Mouse (Mus musculus) embryonic facial prominence, embryonic 10.5 days (tissue): Measurements from ENCODE around the gene Tmem145. TPM values are rescaled to one million over a fixed set of nuclear protein-coding genes. Genes with fewer than 3 reads are reported as not detected.
"Not testable (repeated sequence)": the region's sequence is repeated elsewhere in the genome, so short reads cannot be mapped to it uniquely, and the experiment has no call there.

Experiments used
- DNase-seq: peaks from one replicate; pipeline ENCODE4 v3.0.0-alpha.2; 2017; ENCODE audit warnings: low spot score
- H3K27ac ChIP-seq: fragments of 300-500 bp; sonication (generic); replicated peaks from 2 replicates; pipeline ENCODE4 v1.5.1; 2016; ENCODE audit warnings: mild to moderate bottlenecking
- H3K27me3 ChIP-seq: fragments of 300-500 bp; sonication (generic); replicated peaks from 2 replicates; pipeline ENCODE4 v1.6.1; 2016; ENCODE audit warnings: low read depth, mild to moderate bottlenecking; ENCODE audit not compliant: poor library complexity, severe bottlenecking
- H3K36me3 ChIP-seq: fragments of 300-500 bp; sonication (generic); replicated peaks from 2 replicates; pipeline ENCODE4 v1.6.1; 2016; ENCODE audit warnings: mild to moderate bottlenecking, moderate library complexity
- H3K4me1 ChIP-seq: fragments of 300-500 bp; sonication (generic); 2 replicates; pipeline ENCODE4 v1.6.1; 2016
- H3K4me3 ChIP-seq: fragments of 300-500 bp; sonication (generic); 2 replicates; pipeline ENCODE4 v1.5.1; 2016; ENCODE audit warnings: mild to moderate bottlenecking, moderate library complexity
- H3K9me3 ChIP-seq: fragments of 300-500 bp; sonication (generic); 2 replicates; pipeline ENCODE4 v1.6.1; 2016; ENCODE audit warnings: mild to moderate bottlenecking
- WGBS: fragments of 180-500 bp; shearing (Covaris S2); methylation state at CpG from one replicate; pipeline ENCODE4 v1.1.7; 2016; 5-methylcytosine and 5-hydroxymethylcytosine counted together
- polyA plus RNA-seq: library from polyadenylated mRNA; unstranded; fragments of >200 nt; fragmentation: Nextera tagmentation; extraction: Ambion mirVana; gene quantifications from 2 replicates; pipeline ENCODE4 v1.2.1, GENCODE M21; 2016

Gene Tmem145
- polyA plus RNA-seq, result 0.85 and 1.0 TPM in 2 replicates

DNA sequence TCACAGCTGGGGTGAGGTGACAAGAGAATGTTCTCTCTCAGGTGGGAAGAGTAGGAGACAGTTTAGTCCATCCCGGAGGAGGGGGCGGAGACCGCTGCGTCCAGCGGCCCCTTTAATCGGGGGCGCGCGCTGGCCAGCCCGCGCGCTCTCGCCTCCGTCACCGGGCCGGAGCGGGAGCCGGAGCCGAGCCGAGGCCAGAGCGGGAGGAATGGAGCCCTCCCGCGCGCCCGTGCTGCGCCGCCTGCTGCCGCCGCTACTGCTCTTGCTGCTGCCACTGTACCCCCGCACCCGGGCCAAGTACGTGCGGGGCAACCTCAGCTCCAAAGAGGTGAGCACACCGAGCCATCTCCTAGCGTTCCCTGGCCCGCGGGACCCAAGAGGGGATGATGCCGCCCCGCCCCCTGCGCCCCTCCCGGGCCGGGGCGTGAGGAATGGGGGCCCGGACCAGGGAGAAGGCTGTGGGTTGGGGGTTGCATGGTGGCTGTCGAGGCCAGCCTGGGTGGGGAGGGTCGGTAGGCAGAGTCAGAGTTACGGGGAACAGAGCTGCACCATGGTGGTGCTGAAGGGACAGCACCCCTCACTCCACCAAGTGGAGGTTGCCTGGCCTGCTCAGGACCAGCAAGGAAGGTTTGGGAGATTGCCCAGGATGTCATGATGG lies at the start of gene Tmem145:
Tmem145 (plus strand) TSS at position 151 of the 658 bp plus-strand sequence.
- DNase-seq, result peak; percentile 85
- WGBS, result under 1% methylated on average over 47 of the region's 47 CpGs
- peaks cover 18% of the 10 kb centered on the region for H3K4me1 ChIP-seq
- H3K27ac ChIP-seq, result peak within 1 kb of the TSS; percentile 63
- peaks cover 68% of the 10 kb centered on the region for H3K27me3 ChIP-seq
- no peaks in the 10 kb centered on the region for H3K36me3 ChIP-seq
- peak within 1 kb of the TSS; percentile 69 for H3K4me3 ChIP-seq
- no peaks in the 10 kb centered on the region for H3K9me3 ChIP-seq

DNA sequence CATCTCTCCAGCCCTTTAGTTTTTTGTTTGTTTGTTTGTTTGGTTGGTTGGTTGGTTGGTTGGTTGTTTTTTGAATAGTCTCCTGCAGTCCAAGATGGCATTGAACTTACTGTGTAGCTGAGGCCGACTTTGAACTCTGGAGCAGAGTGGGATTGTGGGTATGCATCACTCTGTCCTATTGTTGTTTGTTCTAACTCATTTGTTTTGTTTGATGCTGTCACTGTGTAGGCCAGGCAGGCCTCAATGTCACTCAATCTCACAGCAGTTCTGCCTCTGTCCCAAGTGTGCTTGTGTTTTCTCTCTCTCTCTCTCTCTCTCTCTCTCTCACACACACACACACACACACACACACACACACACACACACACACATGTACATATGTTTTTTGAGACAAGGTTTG lies 44.0 kb upstream of the Tmem145 start:
- no peak overlapping the region for H3K4me3 ChIP-seq
- no peak overlapping the region for H3K27ac ChIP-seq
- no peak for DNase-seq
- no peaks in the 10 kb centered on the region for H3K9me3 ChIP-seq
- no peaks in the 10 kb centered on the region for H3K36me3 ChIP-seq
- 82% methylated on average over 1 of the region's 1 CpGs for WGBS
- H3K4me1 ChIP-seq, result peaks cover 17% of the 10 kb centered on the region
- no peaks in the 10 kb centered on the region; the same call in 1 of the 2 replicates for H3K27me3 ChIP-seq

DNA sequence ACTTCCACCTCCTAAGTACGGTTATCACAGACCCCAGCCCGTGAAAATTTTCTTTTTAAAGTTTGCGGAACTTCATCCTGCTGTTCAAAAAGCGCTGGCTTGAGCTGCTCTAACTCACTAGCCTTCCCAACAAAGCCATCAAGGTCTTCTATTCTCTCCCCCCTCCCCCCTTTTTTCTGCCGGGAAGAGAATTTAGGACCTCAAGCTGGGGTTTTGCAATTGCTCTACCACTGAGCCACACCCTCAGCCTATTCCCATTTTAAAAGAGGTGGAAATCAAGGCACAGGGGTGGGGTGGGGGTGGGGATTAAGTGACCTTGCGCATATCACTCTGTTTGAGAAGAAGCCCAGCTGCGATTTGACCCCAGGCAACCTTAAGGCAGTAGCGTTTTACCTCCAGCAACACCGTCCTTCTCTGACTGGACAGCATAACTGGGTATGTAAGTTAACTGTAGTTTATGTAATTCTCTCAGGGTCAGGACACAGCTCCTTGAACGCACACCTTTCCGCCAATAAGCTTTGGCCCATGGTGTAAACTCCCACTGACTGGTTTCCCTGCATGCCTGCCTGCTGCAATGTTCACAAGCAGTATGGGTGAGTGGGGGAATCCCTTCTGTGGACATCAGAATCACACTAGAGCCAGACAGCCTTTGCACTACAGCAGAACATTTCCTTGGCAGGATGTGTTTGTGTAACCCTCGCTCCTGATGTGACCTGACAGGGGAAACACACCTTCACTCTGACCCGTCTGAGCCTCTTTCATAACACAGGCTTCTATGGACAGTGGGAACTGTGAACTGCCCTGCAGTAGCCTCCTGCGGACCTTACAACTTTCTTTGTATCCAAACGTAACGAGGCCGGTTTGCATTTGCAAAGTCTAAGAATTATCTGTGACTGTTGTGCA lies 41.7 kb upstream of the Tmem145 start:
- 21% methylated on average over 17 of the region's 17 CpGs for WGBS
- no peak for DNase-seq
- Histone ChIP-seq H3K36me3 (no peaks in the 10 kb centered on the region), H3K4me3 (no peak overlapping the region), H3K4me1 (peaks cover 28% of the 10 kb centered on the region), H3K27me3 (no peaks in the 10 kb centered on the region; the same call in 1 of the 2 replicates), H3K27ac (no peak overlapping the region; the same call in 1 of the 2 replicates), H3K9me3 (no peaks in the 10 kb centered on the region)

DNA sequence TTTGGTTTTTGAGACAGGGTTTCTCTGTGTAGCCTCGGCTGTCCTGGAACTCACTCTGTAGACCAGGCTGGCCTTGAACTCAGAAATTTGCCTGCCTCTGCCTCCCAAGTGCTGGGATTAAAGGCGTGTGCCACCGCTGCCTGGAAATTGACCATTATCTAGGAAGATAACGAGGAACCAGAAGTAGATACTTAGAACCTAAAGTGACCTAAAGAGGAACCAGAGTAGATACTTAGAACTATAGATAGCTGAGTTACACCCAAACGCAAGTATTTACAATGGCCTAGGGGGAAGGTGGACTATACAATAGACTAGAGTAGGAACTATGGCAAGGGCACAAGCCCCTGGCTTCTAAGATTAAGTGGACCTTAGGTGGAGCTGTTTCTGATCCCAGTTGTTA lies 40.2 kb upstream of the Tmem145 start:
- H3K4me3 ChIP-seq, H3K27ac ChIP-seq, H3K36me3 ChIP-seq, DNase-seq, H3K9me3 ChIP-seq, H3K27me3 ChIP-seq: not testable (repeated sequence)
- 91% methylated on average over 5 of the region's 5 CpGs for WGBS
- H3K4me1 ChIP-seq, result peaks cover 43% of the 10 kb centered on the region

DNA sequence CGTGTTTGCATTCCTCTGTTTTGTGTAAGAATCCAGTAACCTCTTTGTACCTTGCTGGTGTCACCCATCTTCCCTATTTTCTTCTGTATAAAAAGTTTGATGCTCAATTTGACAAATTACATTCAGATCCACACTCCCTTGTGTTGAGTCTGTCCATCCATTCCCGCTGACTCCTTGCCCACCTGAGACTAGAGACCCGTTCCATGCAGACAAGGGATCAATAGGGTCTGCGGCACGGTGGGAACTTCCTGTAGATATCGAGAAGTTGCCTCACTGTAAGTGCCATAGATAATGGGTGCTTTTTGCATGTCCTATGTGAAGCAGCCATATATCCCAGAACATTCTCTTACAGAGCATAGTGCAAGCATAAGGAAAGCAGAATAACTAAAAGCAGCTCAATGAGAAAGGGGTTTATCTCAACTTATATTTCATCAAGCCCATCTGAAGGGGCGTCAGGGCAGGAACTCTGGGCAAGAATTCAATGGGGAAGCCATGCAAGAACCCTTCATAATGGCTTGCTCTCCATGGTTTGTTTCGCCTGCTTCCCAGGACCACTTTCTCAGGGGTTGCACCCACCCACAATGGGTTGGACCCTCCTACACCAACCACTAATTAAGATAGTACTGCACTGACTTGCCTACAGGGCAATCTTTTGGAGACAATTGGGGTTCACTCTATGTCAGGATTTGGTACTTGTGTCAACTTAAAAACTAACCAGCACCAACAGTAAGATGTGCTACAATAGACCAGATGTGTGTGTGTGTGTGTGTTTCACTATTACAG lies 39.5 kb upstream of the Tmem145 start:
- no peaks in the 10 kb centered on the region for H3K9me3 ChIP-seq
- H3K27me3 ChIP-seq, result no peaks in the 10 kb centered on the region; the same call in 1 of the 2 replicates
- H3K4me1 ChIP-seq, result peaks cover 44% of the 10 kb centered on the region
- DNase-seq, result no peak
- H3K27ac ChIP-seq, result peak overlapping the region; percentile 96
- peak overlapping the region; percentile 89 for H3K4me3 ChIP-seq
- WGBS, result 90% methylated on average over 8 of the region's 8 CpGs
- peaks cover 6% of the 10 kb centered on the region for H3K36me3 ChIP-seq

DNA sequence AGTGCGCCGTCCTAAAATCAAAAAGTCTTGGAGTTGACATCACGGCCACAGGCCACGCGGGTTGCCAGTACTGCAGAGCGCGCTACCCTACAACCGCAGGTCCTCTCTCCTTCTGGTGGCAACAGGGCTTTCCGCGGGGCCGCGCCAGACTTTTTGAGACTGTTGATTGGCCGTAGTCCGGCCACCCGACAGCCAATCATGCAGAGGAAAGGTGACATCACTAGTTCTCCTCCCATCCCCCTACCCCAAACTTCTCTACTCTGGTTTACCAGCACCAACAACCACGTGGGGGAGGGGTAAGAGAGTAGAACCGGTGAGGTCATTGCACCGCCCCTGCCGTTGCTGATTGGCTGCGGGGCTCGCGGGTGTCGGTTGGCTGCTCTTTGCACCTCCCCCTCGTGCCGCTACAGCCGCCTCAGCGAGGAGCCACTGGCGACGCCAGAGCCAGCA lies 38.6 kb upstream of the Tmem145 start, which contains the start of gene Cic:
Cic (plus strand) TSS at position 404 of the 450 bp plus-strand sequence.
- Histone ChIP-seq H3K4me1 (peaks cover 49% of the 10 kb centered on the region), H3K36me3 (peaks cover 15% of the 10 kb centered on the region), H3K4me3 (peak within 1 kb of the TSS; percentile 89), H3K27me3 (no peaks in the 10 kb centered on the region; the same call in 1 of the 2 replicates), H3K27ac (peak within 1 kb of the TSS; percentile 96), H3K9me3 (no peaks in the 10 kb centered on the region)
- WGBS, result under 1% methylated on average over 29 of the region's 29 CpGs
- DNase-seq, result peak; percentile 98

DNA sequence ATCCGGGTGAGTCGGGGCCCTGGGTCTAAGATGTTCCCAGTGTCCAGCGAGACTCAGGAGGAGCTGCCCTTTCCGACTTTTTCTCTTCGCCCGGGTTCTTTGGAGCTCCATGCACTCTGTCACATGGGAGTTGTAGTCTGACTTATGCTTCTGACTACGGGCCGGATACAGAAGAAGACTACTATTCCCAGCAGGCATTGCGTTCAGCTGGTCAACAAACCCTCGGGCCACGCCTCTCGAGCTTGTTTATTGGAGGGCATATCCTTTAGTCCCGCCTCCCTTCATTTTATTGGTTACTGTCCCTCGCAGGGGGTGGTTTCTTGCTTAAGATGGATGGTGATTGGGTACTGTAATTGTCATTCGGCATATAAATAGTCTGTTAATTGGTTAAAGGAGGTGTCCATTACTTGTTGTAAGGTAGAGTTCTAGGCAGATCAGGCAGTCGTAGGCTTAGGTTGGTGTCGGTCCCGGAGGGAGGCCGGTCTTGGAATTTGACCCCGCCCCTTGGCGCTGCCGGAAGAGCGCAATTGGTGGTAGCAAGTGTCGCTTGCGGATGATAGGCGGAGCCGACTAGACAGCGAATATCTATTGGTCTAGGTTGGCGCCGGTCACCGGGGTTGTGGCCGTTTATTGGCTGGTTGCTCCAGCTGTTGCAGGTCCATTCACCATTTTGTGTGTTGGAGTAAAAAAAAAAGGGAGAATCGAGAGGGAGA lies 38.0 kb upstream of the Tmem145 start:
- DNase-seq, result peak; percentile 98
- no peaks in the 10 kb centered on the region; the same call in 1 of the 2 replicates for H3K27me3 ChIP-seq
- peaks cover 21% of the 10 kb centered on the region for H3K36me3 ChIP-seq
- under 1% methylated on average over 33 of the region's 33 CpGs for WGBS
- H3K4me3 ChIP-seq, result peak overlapping the region; percentile 89
- H3K27ac ChIP-seq, result peak overlapping the region; percentile 96
- no peaks in the 10 kb centered on the region for H3K9me3 ChIP-seq
- H3K4me1 ChIP-seq, result peaks cover 49% of the 10 kb centered on the region

DNA sequence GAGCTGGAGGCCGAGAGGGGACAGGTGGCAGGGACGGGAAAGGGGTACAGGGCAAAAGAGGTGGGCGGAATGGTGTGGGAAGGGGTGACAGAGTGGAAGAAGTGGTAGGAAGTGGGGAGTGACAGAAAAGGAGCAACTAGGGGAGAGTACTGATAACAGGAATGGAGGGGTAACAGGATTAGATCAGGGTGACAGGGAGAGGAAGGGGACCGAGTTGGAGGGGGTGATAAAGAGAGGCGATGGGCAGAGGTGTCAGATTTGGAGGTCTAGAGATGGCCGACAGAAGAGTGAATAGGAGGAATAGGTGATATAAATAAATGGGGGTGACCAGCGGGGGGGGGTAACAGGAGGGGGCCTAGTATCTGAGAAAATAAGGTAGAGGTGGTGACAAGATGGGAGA lies 37.3 kb upstream of the Tmem145 start:
- no peak for DNase-seq
- WGBS, result 6% methylated on average over 7 of the region's 7 CpGs
- H3K27ac ChIP-seq, result peak overlapping the region; percentile 96
- peak overlapping the region; percentile 89 for H3K4me3 ChIP-seq
- H3K4me1 ChIP-seq, result peaks cover 52% of the 10 kb centered on the region
- no peaks in the 10 kb centered on the region; the same call in 1 of the 2 replicates for H3K27me3 ChIP-seq
- H3K36me3 ChIP-seq, result peaks cover 28% of the 10 kb centered on the region
- H3K9me3 ChIP-seq, result no peaks in the 10 kb centered on the region

DNA sequence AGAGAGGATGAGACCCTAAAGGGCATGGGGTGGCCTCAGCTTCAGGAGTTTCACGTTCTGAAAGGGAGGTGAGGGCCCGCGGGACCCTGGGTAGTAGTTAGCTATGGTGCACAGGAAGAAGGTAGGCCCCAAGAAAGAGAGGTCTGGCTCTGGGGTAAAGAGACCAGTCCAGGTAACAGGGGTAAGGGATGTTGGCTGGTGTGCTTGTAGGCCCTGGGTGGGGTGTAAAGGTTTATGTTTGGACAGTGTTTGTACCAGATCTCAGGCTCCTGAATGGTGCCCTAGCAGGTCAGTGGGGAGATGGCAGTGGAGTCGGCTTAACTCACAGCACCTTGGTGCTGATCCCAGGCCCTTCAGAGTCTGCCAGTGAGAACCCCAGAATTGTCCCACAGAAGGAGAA lies 36.9 kb upstream of the Tmem145 start:
- no peaks in the 10 kb centered on the region; the same call in 1 of the 2 replicates for H3K27me3 ChIP-seq
- H3K36me3 ChIP-seq, result peaks cover 32% of the 10 kb centered on the region
- peak overlapping the region; percentile 96 for H3K27ac ChIP-seq
- H3K4me1 ChIP-seq, result peaks cover 50% of the 10 kb centered on the region
- peak overlapping the region; percentile 89 for H3K4me3 ChIP-seq
- 57% methylated on average over 4 of the region's 4 CpGs for WGBS
- no peaks in the 10 kb centered on the region for H3K9me3 ChIP-seq
- DNase-seq, result no peak

DNA sequence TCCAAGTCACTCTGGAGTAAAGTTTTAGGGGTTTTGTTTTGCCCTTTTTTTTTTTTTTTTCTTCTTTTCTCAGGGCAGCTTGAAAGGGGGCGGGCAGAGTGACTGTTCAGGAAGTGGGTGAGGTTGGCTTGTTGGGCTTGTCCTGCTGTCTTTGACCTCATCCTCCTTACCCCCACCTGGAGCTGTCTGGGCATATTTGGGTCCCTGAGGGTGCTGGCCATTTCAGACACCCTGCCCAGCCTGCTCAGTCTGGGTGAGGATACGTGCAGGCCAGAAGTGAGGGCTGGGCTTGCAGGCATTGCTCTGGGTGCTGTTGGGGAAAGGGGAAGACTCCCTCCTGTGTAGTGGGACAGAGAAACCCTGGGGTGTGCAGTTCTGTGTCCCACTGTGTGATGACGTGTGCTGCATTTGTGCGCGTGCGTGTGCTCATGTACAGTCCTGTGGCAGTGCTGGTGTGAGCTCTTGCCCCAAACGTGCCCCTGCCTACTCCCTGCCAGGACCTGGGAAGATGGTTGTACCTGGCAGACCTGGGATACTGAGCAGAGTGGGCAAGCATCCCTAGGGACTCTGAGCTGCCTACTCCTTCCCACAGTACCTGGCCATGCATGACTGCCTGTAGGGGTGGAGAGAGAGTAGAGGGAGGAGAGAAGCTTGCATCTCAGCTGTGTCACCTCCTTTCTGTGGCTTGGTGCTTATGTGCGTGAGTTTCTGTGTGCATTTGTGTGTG lies 36.2 kb upstream of the Tmem145 start:
- Histone ChIP-seq H3K36me3 (peaks cover 32% of the 10 kb centered on the region), H3K27ac (peak overlapping the region; percentile 51), H3K27me3 (no peaks in the 10 kb centered on the region; the same call in 1 of the 2 replicates), H3K9me3 (no peaks in the 10 kb centered on the region), H3K4me3 (peak overlapping the region; percentile 89), H3K4me1 (peaks cover 49% of the 10 kb centered on the region)
- no peak for DNase-seq
- WGBS, result 87% methylated on average over 8 of the region's 8 CpGs
